Mouse (Mus musculus) spleen, adult 10 weeks (tissue): ENCODE data around the gene Gm3448. TPM values are rescaled to one million over a fixed set of nuclear protein-coding genes. Genes with fewer than 3 reads are reported as not detected.

ENCODE experiments used
- polyA plus RNA-seq: library from polyadenylated mRNA; stranded (reverse); fragments of 350-450 nt; fragmentation: Illumina TruSeq; extraction: RNeasy Lipid Tissue Mini Kit (QIAGEN cat#74804); gene quantifications from one replicate; pipeline ENCODE4 v1.2.3, GENCODE M21; 2015; ENCODE audit warnings: low replicate concordance; ENCODE audit not compliant: insufficient read depth

Gm3448 gene
- 4.8 TPM for polyA plus RNA-seq

DNA sequence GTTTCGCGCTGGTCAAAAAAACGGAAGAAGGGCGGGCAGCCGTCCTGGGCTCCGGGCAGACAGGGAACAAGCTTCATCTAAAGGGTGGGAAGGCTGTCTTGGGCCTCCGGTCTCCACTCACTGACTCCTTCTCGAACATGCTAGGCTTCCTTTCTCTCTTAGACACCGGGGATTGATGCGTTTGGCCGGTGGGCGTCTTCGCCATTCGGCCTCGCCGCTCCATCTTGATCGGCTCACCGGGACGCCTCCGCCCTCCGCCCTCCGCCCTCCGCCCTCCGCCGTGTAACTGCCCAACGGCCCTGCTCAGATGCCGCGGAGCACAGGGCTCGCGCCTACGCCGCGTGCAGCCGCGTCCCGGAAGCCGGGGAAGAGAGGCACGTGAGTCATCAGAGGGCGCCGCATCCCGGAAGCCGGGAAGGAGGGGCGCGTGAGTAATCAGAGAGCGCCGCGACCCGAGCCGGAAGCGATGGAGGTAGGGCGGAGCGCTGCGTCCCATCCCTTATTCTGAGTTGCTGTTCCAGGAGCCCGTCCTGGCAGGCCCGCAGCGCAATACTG lies at the start of gene Gm3448, which contains the start of the genes Ermard and Tcte3:
Gene Gm3448 (minus strand): TSS at position 363 of the 555 bp plus-strand sequence.
Gene Ermard (plus strand): TSS at position 34 of the 555 bp plus-strand sequence.
Gene Tcte3 (minus strand): TSS at position 314 of the 555 bp plus-strand sequence.

GRCm38 (mm10) chr17:15009706-15010413 lies 31.5 kb downstream of the Gm3448 start, which contains the start of gene Gm3435:
TSS of gene Gm3435 (plus strand) at chr17:15010176.

GRCm38 (mm10) chr17:14978362-14979038 lies 62.8 kb downstream of the Gm3448 start, which contains the start of the genes 9030025P20Rik and Gm3417:
TSS of gene 9030025P20Rik (plus strand) at chr17:14978468.
TSS of gene Gm3417 (minus strand) at chr17:14978790.

DNA sequence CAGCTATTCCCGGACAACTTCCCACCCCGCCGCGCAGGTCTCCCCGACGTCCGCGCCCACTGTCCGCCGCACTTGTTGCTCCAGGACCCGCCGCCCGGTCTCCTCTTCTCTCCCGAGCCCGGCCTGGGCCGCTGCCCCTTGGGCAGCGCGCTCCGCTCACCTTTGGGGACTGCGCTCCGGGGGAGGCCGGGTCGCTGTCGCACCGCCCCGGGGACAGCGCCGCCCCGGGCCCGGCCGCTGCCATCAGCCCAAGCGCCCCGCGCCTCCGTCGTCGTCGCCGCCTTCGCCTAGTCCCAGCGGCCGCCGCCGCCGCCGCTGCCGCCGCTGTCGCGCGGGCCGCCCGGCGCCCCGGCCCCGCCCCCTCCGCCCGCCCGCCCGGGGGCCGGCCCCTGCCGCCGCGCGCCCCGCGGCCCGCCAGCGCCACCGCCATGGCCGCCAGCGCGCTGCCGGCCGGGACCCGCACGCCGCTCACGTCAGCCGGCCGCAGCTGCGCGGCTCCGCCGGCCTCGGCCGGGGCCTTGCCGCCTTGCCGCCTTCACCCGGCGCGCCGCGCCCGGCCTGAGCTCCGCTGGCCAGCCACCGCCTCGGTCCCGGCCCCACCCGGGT lies 80.3 kb downstream of the Gm3448 start, which contains the start of gene Phf10:
Gene Phf10 (minus strand): TSS at position 323 of the 606 bp plus-strand sequence.

Other genes with a start within 250 kb of the Gm3448 start
- gene Wdr27, start 98.4 kb downstream of the Gm3448 start, polyA plus RNA-seq = 1.8 TPM
- 37.0 TPM for gene 1600012H06Rik, start 98.4 kb downstream of the Gm3448 start, polyA plus RNA-seq
- 77.2 TPM for gene Phf10, start 80.3 kb downstream of the Gm3448 start, polyA plus RNA-seq
- 26.4 TPM for gene 9030025P20Rik, start 63.1 kb downstream of the Gm3448 start, polyA plus RNA-seq
- not detected for gene Gm3417, start 62.7 kb downstream of the Gm3448 start, polyA plus RNA-seq
- 7.4 TPM for gene Gm3435, start 31.4 kb downstream of the Gm3448 start, polyA plus RNA-seq
- gene Ermard, start 329 bp downstream of the Gm3448 start, polyA plus RNA-seq = 149 TPM
- gene Tcte3, start within 50 bp of the Gm3448 start, polyA plus RNA-seq = 0.39 TPM